Mouse (Mus musculus) forebrain, embryonic 12.5 days (tissue): ENCODE results near the gene Fbxo27. TPM values are rescaled to one million over a fixed set of nuclear protein-coding genes. Genes with fewer than 3 reads are reported as not detected.
"Not testable (repeated sequence)": the region's sequence is repeated elsewhere in the genome, so short reads cannot be mapped to it uniquely, and the experiment has no call there.

Experiments
- ATAC-seq: fragments of 200-750 bp; cut with Nextera tagmentation; 2 replicates; pipeline ENCODE4 v1.8.0; 2017; ENCODE audit warnings: moderate TSS enrichment; ENCODE audit not compliant: low FRiP score
- H3K27ac ChIP-seq: fragments of 300-500 bp; sonication (generic); 2 replicates; pipeline ENCODE4 v1.5.1; 2016; ENCODE audit warnings: mild to moderate bottlenecking
- H3K27me3 ChIP-seq: fragments of 300-500 bp; sonication (generic); 2 replicates; pipeline ENCODE4 v1.6.1; 2016; ENCODE audit warnings: mild to moderate bottlenecking
- H3K36me3 ChIP-seq: fragments of 300-500 bp; sonication (generic); replicated peaks from 2 replicates; pipeline ENCODE4 v1.6.1; 2016; ENCODE audit warnings: mild to moderate bottlenecking
- H3K4me1 ChIP-seq: fragments of 300-500 bp; sonication (generic); 2 replicates; pipeline ENCODE4 v1.6.1; 2016
- H3K4me2 ChIP-seq: fragments of 300-500 bp; sonication (generic); 2 replicates; pipeline ENCODE4 v1.6.1; 2016; ENCODE audit warnings: mild to moderate bottlenecking, moderate library complexity
- H3K4me3 ChIP-seq: fragments of 300-500 bp; sonication (generic); replicated peaks from 2 replicates; pipeline ENCODE4 v1.5.1; 2016; ENCODE audit warnings: mild to moderate bottlenecking
- H3K9ac ChIP-seq: fragments of 300-500 bp; sonication (generic); 2 replicates; pipeline ENCODE4 v1.6.1; 2016; ENCODE audit warnings: mild to moderate bottlenecking
- H3K9me3 ChIP-seq: fragments of 300-500 bp; sonication (generic); 2 replicates; pipeline ENCODE4 v1.6.1; 2016
- WGBS: fragments of 180-500 bp; shearing (Covaris S2); methylation state at CpG from one replicate; pipeline ENCODE4 v1.1.7; 2016; 5-methylcytosine and 5-hydroxymethylcytosine counted together
- polyA plus RNA-seq: library from polyadenylated mRNA; unstranded; fragments of >200 nt; fragmentation: Nextera tagmentation; extraction: Ambion mirVana; gene quantifications from 2 replicates; pipeline ENCODE4 v1.2.1, GENCODE M21; 2016

The Fbxo27 gene
- polyA plus RNA-seq: 4.0 and 4.2 TPM in 2 replicates

DNA sequence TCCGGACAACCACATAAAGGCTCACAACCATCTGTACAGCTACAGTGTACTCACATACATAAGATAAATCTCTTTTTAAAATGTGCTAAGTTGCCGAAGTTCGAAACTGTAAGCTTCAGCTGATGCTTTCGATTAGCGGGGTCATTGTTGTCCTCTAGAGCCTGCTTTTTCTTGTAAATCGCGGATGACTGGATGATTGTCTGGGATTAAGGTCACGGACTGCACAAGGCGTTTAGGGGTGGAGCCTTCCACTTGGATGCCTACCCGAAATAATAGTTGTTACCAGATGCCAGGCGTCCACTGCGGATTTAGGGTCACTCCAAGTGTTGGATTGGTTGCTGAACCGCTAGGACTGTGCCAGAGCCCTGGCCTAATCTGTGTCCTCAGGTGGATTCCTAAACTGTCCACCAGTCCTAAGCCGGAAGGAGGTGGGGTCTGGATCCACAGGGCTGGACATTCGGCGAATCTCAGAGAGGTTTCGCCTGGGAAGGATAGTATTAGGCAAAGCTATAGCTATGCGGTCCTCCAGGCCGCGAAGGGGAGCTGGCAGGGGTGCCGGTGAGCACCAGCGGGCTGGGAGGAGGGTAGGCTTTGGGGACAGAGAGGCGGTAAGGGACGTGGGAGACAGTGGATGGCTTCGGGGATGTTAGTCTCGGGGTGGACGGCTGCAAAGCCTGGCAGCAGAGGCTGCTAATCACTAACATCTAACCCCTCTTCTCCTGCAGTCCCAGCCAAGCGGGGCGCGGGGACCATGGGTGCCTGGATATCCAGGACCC is at the start of gene Fbxo27:
Gene Fbxo27 (plus strand): TSS at position 305 of the 776 bp plus-strand sequence.
- 0 out of 2 replicates have a peak, but pooled peaks have one; percentile 30 for ATAC-seq
- H3K27ac ChIP-seq: no peak within 1 kb of the TSS

GRCm38 (mm10) chr7:28645366-28645765 is 47.3 kb upstream of the Fbxo27 start:
- WGBS: 23% methylated on average over 6 of the region's 6 CpGs
- Histone ChIP-seq H3K27ac (no peak overlapping the region), H3K9me3 (no peaks in the 10 kb centered on the region), H3K27me3 (no peaks in the 10 kb centered on the region; the same call in 1 of the 2 replicates), H3K36me3 (no peaks in the 10 kb centered on the region), H3K4me3 (no peak overlapping the region), H3K4me2 (no peak overlapping the region), H3K9ac (no peak overlapping the region), H3K4me1 (peaks cover 4% of the 10 kb centered on the region; the same call in 1 of the 2 replicates)
- ATAC-seq: no peak

More for the DNA sequence above, at the start of gene Fbxo27:
- Histone ChIP-seq H3K4me1 (peaks cover 25% of the 10 kb centered on the region), H3K27me3 (peaks cover 29% of the 10 kb centered on the region), H3K9ac (peak within 1 kb of the TSS; percentile 59), H3K4me3 (peak within 1 kb of the TSS; percentile 53), H3K9me3 (no peaks in the 10 kb centered on the region), H3K36me3 (no peaks in the 10 kb centered on the region), H3K4me2 (peak within 1 kb of the TSS; percentile 90)
- WGBS: 18% methylated on average over 30 of the region's 30 CpGs

GRCm38 (mm10) chr7:28645947-28646475 is 46.6 kb upstream of the Fbxo27 start:
- Histone ChIP-seq H3K4me3 (no peak overlapping the region), H3K4me2 (no peak overlapping the region), H3K4me1 (peaks cover 4% of the 10 kb centered on the region; the same call in 1 of the 2 replicates), H3K9ac (no peak overlapping the region), H3K27ac (no peak overlapping the region), H3K36me3 (no peaks in the 10 kb centered on the region), H3K27me3 (no peaks in the 10 kb centered on the region; the same call in 1 of the 2 replicates), H3K9me3 (no peaks in the 10 kb centered on the region)
- ATAC-seq: no peak
- WGBS: 90% methylated on average over 2 of the region's 2 CpGs

DNA sequence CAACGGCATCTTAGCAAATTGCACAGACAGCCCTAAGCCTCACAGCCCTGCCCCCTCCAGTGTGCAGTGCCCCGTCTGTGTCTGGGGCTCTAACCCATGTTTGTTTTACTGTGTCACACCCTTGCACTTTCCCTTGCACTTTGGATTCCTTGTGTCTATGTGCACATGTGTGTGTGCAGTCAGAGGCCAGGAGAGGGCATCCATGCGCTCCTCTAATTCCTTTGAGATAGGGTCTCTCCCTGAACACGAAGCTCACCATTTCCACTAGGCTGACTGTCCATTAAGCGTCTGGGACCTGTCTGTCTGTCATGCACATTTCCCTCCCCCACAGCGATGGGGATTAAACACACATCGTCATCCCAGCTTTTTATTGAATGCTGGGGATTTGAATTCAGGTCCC is 45.6 kb upstream of the Fbxo27 start:
- Histone ChIP-seq H3K27ac (no peak overlapping the region), H3K27me3 (no peaks in the 10 kb centered on the region; the same call in 1 of the 2 replicates), H3K4me1 (peaks cover 4% of the 10 kb centered on the region; the same call in 1 of the 2 replicates), H3K4me2 (no peak overlapping the region), H3K9ac (no peak overlapping the region), H3K9me3 (no peaks in the 10 kb centered on the region), H3K4me3 (no peak overlapping the region), H3K36me3 (no peaks in the 10 kb centered on the region)
- no peak for ATAC-seq
- 61% methylated on average over 7 of the region's 7 CpGs for WGBS

DNA sequence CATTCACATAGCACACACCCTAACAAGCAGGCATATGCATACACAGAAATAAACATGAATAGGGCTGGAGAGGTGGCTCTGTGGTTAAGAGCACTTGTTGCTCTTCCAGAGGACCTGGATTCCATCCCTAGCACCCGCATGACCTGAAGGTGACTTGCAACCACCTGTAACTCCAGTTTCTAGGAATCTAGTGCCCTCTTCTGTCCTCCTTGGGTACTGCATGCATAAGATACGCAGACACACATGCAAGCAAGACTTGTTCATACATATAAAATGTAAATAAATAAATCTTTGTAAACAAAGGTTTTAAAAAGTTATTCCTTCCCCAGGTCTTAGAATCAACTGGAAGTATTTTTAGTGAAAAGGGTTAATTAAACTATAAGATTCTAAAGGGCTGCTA is 41.5 kb upstream of the Fbxo27 start:
- no peak for ATAC-seq
- Histone ChIP-seq H3K9me3 (no peaks in the 10 kb centered on the region), H3K27ac (no peak overlapping the region), H3K36me3 (no peaks in the 10 kb centered on the region), H3K27me3 (no peaks in the 10 kb centered on the region), H3K4me3 (no peak overlapping the region), H3K4me2 (no peak overlapping the region), H3K9ac (no peak overlapping the region), H3K4me1 (no peaks in the 10 kb centered on the region)
- WGBS: 88% methylated on average over 2 of the region's 2 CpGs

GRCm38 (mm10) chr7:28656430-28656829 is 36.2 kb upstream of the Fbxo27 start:
- Histone ChIP-seq H3K4me2 (no peak overlapping the region), H3K9ac (no peak overlapping the region), H3K4me3 (no peak overlapping the region), H3K27me3 (no peaks in the 10 kb centered on the region), H3K36me3 (no peaks in the 10 kb centered on the region), H3K27ac (no peak overlapping the region), H3K4me1 (no peaks in the 10 kb centered on the region), H3K9me3 (no peaks in the 10 kb centered on the region)
- WGBS: 71% methylated on average over 4 of the region's 4 CpGs
- ATAC-seq: no peak

GRCm38 (mm10) chr7:28665620-28666579 is 26.7 kb upstream of the Fbxo27 start:
- Histone ChIP-seq H3K4me3 (no peak overlapping the region), H3K36me3 (no peaks in the 10 kb centered on the region), H3K4me2 (no peak overlapping the region), H3K9me3 (no peaks in the 10 kb centered on the region), H3K4me1 (peaks cover 4% of the 10 kb centered on the region; the same call in 1 of the 2 replicates), H3K27ac (no peak overlapping the region), H3K27me3 (0 out of 2 replicates have a peak, but pooled peaks cover 5% of the 10 kb centered on the region), H3K9ac (no peak overlapping the region)
- ATAC-seq: no peak
- WGBS: 50% methylated on average over 15 of the region's 15 CpGs

DNA sequence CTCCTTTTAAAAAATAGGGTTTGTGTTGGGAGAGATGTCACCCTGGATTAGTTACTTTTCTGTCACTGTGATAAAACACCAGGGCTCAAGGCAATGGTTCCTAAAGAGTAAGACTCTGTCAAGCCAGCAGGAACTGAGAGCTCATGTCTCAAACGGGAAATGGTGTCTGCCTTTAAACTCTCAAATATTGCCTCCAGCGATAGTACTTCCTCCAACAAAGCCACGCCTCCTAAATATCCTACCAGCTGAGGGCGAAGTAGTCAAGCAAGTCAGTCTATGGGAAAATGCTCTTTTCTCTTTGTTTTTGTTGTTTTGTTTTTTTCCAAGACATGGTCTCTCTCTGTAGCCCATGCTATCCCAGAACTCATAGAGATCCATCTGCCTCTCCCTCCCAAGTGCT is 21.5 kb upstream of the Fbxo27 start:
- Histone ChIP-seq H3K4me1 (peaks cover 2% of the 10 kb centered on the region; the same call in 1 of the 2 replicates), H3K27me3 (no peaks in the 10 kb centered on the region), H3K4me2 (no peak overlapping the region), H3K9me3 (no peaks in the 10 kb centered on the region), H3K4me3 (no peak overlapping the region), H3K36me3 (no peaks in the 10 kb centered on the region), H3K27ac (no peak overlapping the region), H3K9ac (no peak overlapping the region)
- WGBS: 76% methylated on average over 4 of the region's 4 CpGs
- no peak for ATAC-seq

- Histone ChIP-seq H3K9me3 (no peaks in the 10 kb centered on the region), H3K4me3 (no peak overlapping the region), H3K27me3 (no peaks in the 10 kb centered on the region), H3K4me2 (no peak overlapping the region), H3K36me3 (no peaks in the 10 kb centered on the region), H3K4me1 (no peaks in the 10 kb centered on the region), H3K9ac (no peak overlapping the region), H3K27ac (no peak overlapping the region)
- WGBS: 89% methylated on average over 5 of the region's 5 CpGs
- no peak for ATAC-seq
Measured at GRCm38 (mm10) chr7:28672276-28672675, 20.4 kb upstream of the Fbxo27 start.

GRCm38 (mm10) chr7:28672786-28673185 is 19.9 kb upstream of the Fbxo27 start:
- 74% methylated on average over 5 of the region's 5 CpGs for WGBS
- not testable (repeated sequence) for H3K4me1 ChIP-seq, H3K4me2 ChIP-seq, H3K36me3 ChIP-seq, ATAC-seq, H3K27ac ChIP-seq, H3K4me3 ChIP-seq, H3K9ac ChIP-seq, H3K9me3 ChIP-seq, H3K27me3 ChIP-seq

DNA sequence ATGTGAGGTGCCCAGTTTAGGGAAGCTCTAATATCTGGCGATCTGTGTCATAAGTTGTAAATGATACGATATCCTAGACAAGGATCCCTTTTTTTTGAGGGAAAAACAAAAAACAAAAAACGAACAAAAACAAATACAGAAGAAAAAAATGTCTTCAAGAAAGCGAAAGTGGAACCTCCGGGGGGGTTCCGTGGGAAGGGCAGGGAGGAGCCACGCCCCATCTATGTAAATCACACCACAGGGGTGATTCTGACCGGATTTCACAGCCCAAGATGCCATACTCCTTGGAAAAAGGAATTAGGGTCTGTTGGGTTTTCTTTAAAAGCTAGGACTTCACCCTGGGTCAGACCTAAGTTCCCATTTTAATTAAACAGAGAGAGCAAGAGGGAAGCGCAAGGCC is 17.7 kb upstream of the Fbxo27 start:
- Histone ChIP-seq H3K27ac (no peak overlapping the region), H3K27me3 (no peaks in the 10 kb centered on the region), H3K36me3 (no peaks in the 10 kb centered on the region), H3K4me1 (no peaks in the 10 kb centered on the region), H3K9ac (no peak overlapping the region), H3K4me3 (no peak overlapping the region), H3K4me2 (no peak overlapping the region), H3K9me3 (no peaks in the 10 kb centered on the region)
- ATAC-seq: no peak
- 82% methylated on average over 9 of the region's 9 CpGs for WGBS

- WGBS: 46% methylated on average over 11 of the region's 11 CpGs
- Histone ChIP-seq H3K4me3 (no peak overlapping the region), H3K9ac (no peak overlapping the region), H3K36me3 (no peaks in the 10 kb centered on the region), H3K9me3 (no peaks in the 10 kb centered on the region), H3K27me3 (no peaks in the 10 kb centered on the region), H3K4me2 (no peak overlapping the region), H3K4me1 (no peaks in the 10 kb centered on the region), H3K27ac (no peak overlapping the region)
- ATAC-seq: no peak
Measured at GRCm38 (mm10) chr7:28675746-28676145, 16.9 kb upstream of the Fbxo27 start.
